Mouse (Mus musculus) stomach, embryonic 15.5 days (tissue): Measurements from ENCODE around the gene Ndel1. TPM values are rescaled to one million over a fixed set of nuclear protein-coding genes. Genes with fewer than 3 reads are reported as not detected.

Experiments used
- ATAC-seq: fragments of 200-750 bp; cut with Nextera tagmentation; 2 replicates; pipeline ENCODE4 v1.8.0; 2017; ENCODE audit warnings: low read depth, moderate number of reproducible peaks, moderate TSS enrichment; ENCODE audit not compliant: insufficient read depth, low FRiP score
- H3K27ac ChIP-seq: fragments of 300-500 bp; sonication (generic); 2 replicates; pipeline ENCODE4 v1.5.1; 2015; ENCODE audit warnings: mild to moderate bottlenecking, inconsistent platforms
- H3K27me3 ChIP-seq: fragments of 300-500 bp; sonication (generic); replicated peaks from 2 replicates; pipeline ENCODE4 v1.6.1; 2015; ENCODE audit warnings: inconsistent platforms
- H3K36me3 ChIP-seq: fragments of 300-500 bp; sonication (generic); 2 replicates; pipeline ENCODE4 v1.6.1; 2015; ENCODE audit warnings: inconsistent platforms
- H3K4me1 ChIP-seq: fragments of 300-500 bp; sonication (generic); 2 replicates; pipeline ENCODE4 v1.6.1; 2015; ENCODE audit warnings: inconsistent platforms
- H3K4me2 ChIP-seq: fragments of 300-500 bp; sonication (generic); 2 replicates; pipeline ENCODE4 v1.6.1; 2015; ENCODE audit warnings: mild to moderate bottlenecking, inconsistent platforms
- H3K4me3 ChIP-seq: fragments of 300-500 bp; sonication (generic); replicated peaks from 2 replicates; pipeline ENCODE4 v1.5.1; 2015; ENCODE audit warnings: inconsistent platforms
- H3K9ac ChIP-seq: fragments of 300-500 bp; sonication (generic); 2 replicates; pipeline ENCODE4 v1.6.1; 2015; ENCODE audit warnings: inconsistent platforms
- H3K9me3 ChIP-seq: fragments of 300-500 bp; sonication (generic); 2 replicates; pipeline ENCODE4 v1.6.1; 2016; ENCODE audit warnings: inconsistent platforms
- WGBS: fragments of 180-500 bp; shearing (Covaris S2); methylation state at CpG from one replicate; pipeline ENCODE4 v1.1.7; 2015; 5-methylcytosine and 5-hydroxymethylcytosine counted together
- polyA plus RNA-seq: library from polyadenylated mRNA; unstranded; fragments of >200 nt; fragmentation: Nextera tagmentation; extraction: Ambion mirVana; gene quantifications from 2 replicates; pipeline ENCODE4 v1.2.1, GENCODE M21; 2015

Gene Ndel1
- polyA plus RNA-seq, 1 experiment from 2014 or later = 80.4 TPM

- no peak overlapping the region for H3K4me3 ChIP-seq
- no peak overlapping the region for H3K27ac ChIP-seq
- H3K36me3 ChIP-seq = no peaks in the 10 kb centered on the region
- 62% methylated on average over 5 of the region's 5 CpGs for WGBS
- no peak overlapping the region for H3K4me2 ChIP-seq
- no peak for ATAC-seq
- H3K9me3 ChIP-seq = no peaks in the 10 kb centered on the region
- no peak overlapping the region for H3K9ac ChIP-seq
- H3K4me1 ChIP-seq = 0 out of 2 replicates have a peak, but pooled peaks cover 4% of the 10 kb centered on the region
- H3K27me3 ChIP-seq = no peaks in the 10 kb centered on the region
Measured at GRCm38 (mm10) chr11:68891823-68892222, 20.2 kb upstream of the Ndel1 start.

GRCm38 (mm10) chr11:68890625-68891024, 19.0 kb upstream of the Ndel1 start:
- no peak overlapping the region for H3K9ac ChIP-seq
- H3K4me3 ChIP-seq = no peak overlapping the region
- H3K36me3 ChIP-seq = no peaks in the 10 kb centered on the region
- H3K27ac ChIP-seq = no peak overlapping the region
- ATAC-seq = no peak
- WGBS = 33% methylated on average over 2 of the region's 2 CpGs
- H3K4me1 ChIP-seq = 0 out of 2 replicates have a peak, but pooled peaks cover 4% of the 10 kb centered on the region
- H3K27me3 ChIP-seq = no peaks in the 10 kb centered on the region
- H3K4me2 ChIP-seq = no peak overlapping the region
- H3K9me3 ChIP-seq = no peaks in the 10 kb centered on the region

- Histone ChIP-seq H3K27ac (no peak overlapping the region), H3K9ac (no peak overlapping the region), H3K9me3 (no peaks in the 10 kb centered on the region), H3K36me3 (no peaks in the 10 kb centered on the region), H3K4me2 (no peak overlapping the region), H3K4me3 (no peak overlapping the region), H3K27me3 (no peaks in the 10 kb centered on the region), H3K4me1 (0 out of 2 replicates have a peak, but pooled peaks cover 4% of the 10 kb centered on the region)
- no peak for ATAC-seq
- WGBS = 61% methylated on average over 2 of the region's 2 CpGs
Measured at GRCm38 (mm10) chr11:68888653-68889052, 17.0 kb upstream of the Ndel1 start.

- Histone ChIP-seq H3K4me3 (no peak within 1 kb of the TSS), H3K9ac (no peak within 1 kb of the TSS), H3K9me3 (no peaks in the 10 kb centered on the region), H3K4me2 (no peak within 1 kb of the TSS), H3K27ac (no peak within 1 kb of the TSS), H3K36me3 (no peaks in the 10 kb centered on the region), H3K27me3 (no peaks in the 10 kb centered on the region), H3K4me1 (0 out of 2 replicates have a peak, but pooled peaks cover 4% of the 10 kb centered on the region)
- no peak for ATAC-seq
- 34% methylated on average over 6 of the region's 6 CpGs for WGBS
Measured at GRCm38 (mm10) chr11:68888253-68888652, 16.6 kb upstream of the Ndel1 start, which contains the start of gene Rnf222. Gene Rnf222 (plus strand): TSS chr11:68888553.

- no peak overlapping the region for H3K4me2 ChIP-seq
- no peaks in the 10 kb centered on the region for H3K27me3 ChIP-seq
- no peaks in the 10 kb centered on the region for H3K36me3 ChIP-seq
- H3K9ac ChIP-seq = no peak overlapping the region
- no peak for ATAC-seq
- H3K4me1 ChIP-seq = no peaks in the 10 kb centered on the region
- no peak overlapping the region for H3K27ac ChIP-seq
- 82% methylated on average over 5 of the region's 5 CpGs for WGBS
- no peak overlapping the region for H3K4me3 ChIP-seq
- no peaks in the 10 kb centered on the region for H3K9me3 ChIP-seq
Measured at GRCm38 (mm10) chr11:68886091-68886490, 14.4 kb upstream of the Ndel1 start.

- H3K27ac ChIP-seq = no peak overlapping the region
- H3K4me1 ChIP-seq = no peaks in the 10 kb centered on the region
- H3K4me3 ChIP-seq = no peak overlapping the region
- H3K4me2 ChIP-seq = no peak overlapping the region
- no peaks in the 10 kb centered on the region for H3K9me3 ChIP-seq
- H3K27me3 ChIP-seq = no peaks in the 10 kb centered on the region
- WGBS = 62% methylated on average over 5 of the region's 5 CpGs
- no peaks in the 10 kb centered on the region for H3K36me3 ChIP-seq
- ATAC-seq = peak; percentile 72; the same call in 1 of the 2 replicates
- no peak overlapping the region for H3K9ac ChIP-seq
Measured at GRCm38 (mm10) chr11:68884368-68884767, 12.7 kb upstream of the Ndel1 start.

- no peak overlapping the region for H3K4me3 ChIP-seq
- WGBS = 79% methylated on average over 2 of the region's 2 CpGs
Measured at GRCm38 (mm10) chr11:68883843-68884242, 12.2 kb upstream of the Ndel1 start.

GRCm38 (mm10) chr11:68882107-68882506, 10.4 kb upstream of the Ndel1 start:
- WGBS = 20% methylated on average over 14 of the region's 14 CpGs
- Histone ChIP-seq H3K9ac (no peak overlapping the region), H3K9me3 (no peaks in the 10 kb centered on the region), H3K27me3 (no peaks in the 10 kb centered on the region), H3K4me2 (peak overlapping the region; percentile 3; the same call in 1 of the 2 replicates), H3K4me3 (no peak overlapping the region), H3K4me1 (no peaks in the 10 kb centered on the region), H3K27ac (no peak overlapping the region), H3K36me3 (no peaks in the 10 kb centered on the region)
- no peak for ATAC-seq

More at GRCm38 (mm10) chr11:68883843-68884242, 12.2 kb upstream of the Ndel1 start:
- H3K4me2 ChIP-seq = no peak overlapping the region
- no peaks in the 10 kb centered on the region for H3K4me1 ChIP-seq
- no peaks in the 10 kb centered on the region for H3K27me3 ChIP-seq
- H3K9me3 ChIP-seq = no peaks in the 10 kb centered on the region
- ATAC-seq = no peak
- H3K9ac ChIP-seq = no peak overlapping the region
- no peaks in the 10 kb centered on the region for H3K36me3 ChIP-seq
- H3K27ac ChIP-seq = no peak overlapping the region

- Histone ChIP-seq H3K9ac (no peak overlapping the region), H3K4me1 (no peaks in the 10 kb centered on the region), H3K27me3 (no peaks in the 10 kb centered on the region), H3K4me2 (no peak overlapping the region), H3K27ac (no peak overlapping the region), H3K9me3 (no peaks in the 10 kb centered on the region), H3K36me3 (no peaks in the 10 kb centered on the region), H3K4me3 (no peak overlapping the region)
- no peak for ATAC-seq
- 84% methylated on average over 5 of the region's 5 CpGs for WGBS
Measured at GRCm38 (mm10) chr11:68878811-68879210, 7.2 kb upstream of the Ndel1 start.

- H3K4me1 ChIP-seq = no peaks in the 10 kb centered on the region; the same call in 1 of the 2 replicates
- H3K36me3 ChIP-seq = no peaks in the 10 kb centered on the region
- H3K4me2 ChIP-seq = no peak overlapping the region
- H3K27ac ChIP-seq = no peak overlapping the region
- H3K27me3 ChIP-seq = no peaks in the 10 kb centered on the region
- no peak overlapping the region for H3K9ac ChIP-seq
- H3K4me3 ChIP-seq = no peak overlapping the region
- peak; percentile 22; the same call in 1 of the 2 replicates for ATAC-seq
- WGBS = 0% methylated on average over 2 of the region's 2 CpGs
- H3K9me3 ChIP-seq = no peaks in the 10 kb centered on the region
Measured at GRCm38 (mm10) chr11:68874841-68875240, 3.2 kb upstream of the Ndel1 start.

- Histone ChIP-seq H3K4me3 (no peak overlapping the region), H3K9ac (no peak overlapping the region), H3K27ac (no peak overlapping the region), H3K4me2 (no peak overlapping the region), H3K36me3 (no peaks in the 10 kb centered on the region), H3K4me1 (no peaks in the 10 kb centered on the region; the same call in 1 of the 2 replicates), H3K9me3 (no peaks in the 10 kb centered on the region), H3K27me3 (no peaks in the 10 kb centered on the region)
- WGBS = 78% methylated on average over 9 of the region's 9 CpGs
- no peak for ATAC-seq
Measured at GRCm38 (mm10) chr11:68871277-68871676, 381 bp downstream of the Ndel1 start.

- no peak overlapping the region for H3K4me3 ChIP-seq
- no peaks in the 10 kb centered on the region for H3K27me3 ChIP-seq
- peak; percentile 53; the same call in 1 of the 2 replicates for ATAC-seq
- 0 out of 2 replicates have a peak overlapping the region, but pooled peaks have one; percentile 21 for H3K27ac ChIP-seq
- 0 out of 2 replicates have a peak, but pooled peaks cover 8% of the 10 kb centered on the region for H3K4me1 ChIP-seq
- H3K36me3 ChIP-seq = no peaks in the 10 kb centered on the region
- no peak overlapping the region for H3K9ac ChIP-seq
- 32% methylated on average over 9 of the region's 9 CpGs for WGBS
- H3K4me2 ChIP-seq = no peak overlapping the region
- H3K9me3 ChIP-seq = no peaks in the 10 kb centered on the region
Measured at GRCm38 (mm10) chr11:68864544-68865189, 7.0 kb downstream of the Ndel1 start.
